Mouse (Mus musculus) ovary, adult 10 weeks (tissue): ENCODE results near the gene Uckl1. TPM values are rescaled to one million over a fixed set of nuclear protein-coding genes. Genes with fewer than 3 reads are reported as not detected.

Source experiments
- polyA plus RNA-seq: library from polyadenylated mRNA; stranded (reverse); fragments of 350-450 nt; fragmentation: Illumina TruSeq; extraction: RNeasy Lipid Tissue Mini Kit (QIAGEN cat#74804); gene quantifications from one replicate; pipeline ENCODE4 v1.2.3, GENCODE M21; 2014

The Uckl1 gene
- 9.2 TPM for polyA plus RNA-seq

GRCm38 (mm10) chr2:181584411-181584942 lies at the start of gene Uckl1:
Gene Uckl1, minus strand, starts transcription at chr2:181584892.

GRCm38 (mm10) chr2:181598454-181599351 lies 14.0 kb upstream of the Uckl1 start, which contains the start of gene Samd10:
Gene Samd10, minus strand, starts transcription at chr2:181599212.

DNA sequence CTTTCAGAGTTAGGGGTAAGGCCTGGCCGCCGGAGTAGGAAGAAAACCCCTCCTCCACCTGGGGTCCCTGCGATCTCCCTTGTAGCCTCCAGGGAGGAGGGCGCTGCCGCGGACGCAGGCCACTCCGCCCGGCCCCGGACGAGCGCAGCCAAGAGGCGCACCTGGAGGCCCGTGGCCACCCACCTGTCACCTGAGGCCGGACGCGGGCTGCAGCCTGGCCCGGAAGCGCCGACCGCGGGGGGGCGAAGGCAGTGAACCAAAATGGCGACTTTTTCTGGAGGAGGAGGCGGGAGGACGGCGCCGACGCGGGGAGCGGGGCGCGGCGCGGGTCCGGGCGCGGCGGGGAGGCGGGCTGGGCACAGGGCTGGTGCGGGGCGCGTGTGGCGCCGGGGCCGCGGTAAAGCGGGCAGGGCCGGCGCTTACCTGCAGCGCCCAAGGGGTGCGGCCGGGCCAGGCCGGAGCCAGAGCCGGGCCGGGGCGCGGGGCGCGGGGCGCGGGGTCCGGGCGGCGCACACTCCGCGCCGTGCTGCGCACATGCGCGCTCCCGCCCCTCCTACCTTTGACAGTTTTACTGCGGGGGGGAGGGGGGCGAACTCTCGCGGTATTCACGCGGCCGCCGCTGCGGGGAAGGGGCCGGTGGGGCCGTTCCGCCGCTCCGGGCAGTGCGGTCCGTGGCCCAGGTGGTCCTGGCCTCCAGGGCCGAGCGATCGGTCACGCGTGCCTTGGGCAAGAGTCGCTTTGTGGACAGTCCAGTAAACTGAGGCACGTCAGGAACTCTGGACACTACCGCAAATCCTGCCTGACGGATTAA lies 7.7 kb upstream of the Uckl1 start, which contains the start of gene Zfp512b:
Gene Zfp512b, minus strand, starts transcription at position 573 of the 811 bp plus-strand sequence.

DNA sequence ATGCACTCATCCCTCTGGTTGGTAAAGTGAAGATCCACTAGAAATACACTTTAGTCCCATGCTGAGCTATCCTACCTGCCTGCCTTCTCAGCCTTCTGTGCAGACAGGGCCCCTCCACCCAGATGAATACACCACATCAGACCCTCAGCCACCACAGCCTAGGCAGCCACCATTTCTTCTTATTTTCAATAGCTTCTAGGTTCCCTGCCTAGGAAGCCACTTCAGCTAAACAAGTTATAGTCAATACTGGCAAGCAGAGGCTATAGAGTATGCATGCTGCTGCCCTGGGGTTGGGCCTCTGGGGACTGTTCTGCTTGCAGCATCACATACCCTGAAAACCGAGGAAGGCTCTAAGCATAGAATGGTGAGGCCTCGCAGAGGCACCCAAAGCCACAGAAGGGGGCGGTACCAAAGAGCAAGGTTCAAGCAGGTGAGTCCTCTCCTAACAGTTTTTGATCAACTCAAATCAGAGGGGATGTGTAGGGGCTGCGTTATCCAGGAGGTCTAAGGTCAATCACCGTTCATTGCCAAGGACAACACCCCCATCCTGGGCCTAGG lies 6.9 kb upstream of the Uckl1 start, which contains the start of gene Prpf6:
Gene Prpf6, plus strand, starts transcription at position 341 of the 558 bp plus-strand sequence.

DNA sequence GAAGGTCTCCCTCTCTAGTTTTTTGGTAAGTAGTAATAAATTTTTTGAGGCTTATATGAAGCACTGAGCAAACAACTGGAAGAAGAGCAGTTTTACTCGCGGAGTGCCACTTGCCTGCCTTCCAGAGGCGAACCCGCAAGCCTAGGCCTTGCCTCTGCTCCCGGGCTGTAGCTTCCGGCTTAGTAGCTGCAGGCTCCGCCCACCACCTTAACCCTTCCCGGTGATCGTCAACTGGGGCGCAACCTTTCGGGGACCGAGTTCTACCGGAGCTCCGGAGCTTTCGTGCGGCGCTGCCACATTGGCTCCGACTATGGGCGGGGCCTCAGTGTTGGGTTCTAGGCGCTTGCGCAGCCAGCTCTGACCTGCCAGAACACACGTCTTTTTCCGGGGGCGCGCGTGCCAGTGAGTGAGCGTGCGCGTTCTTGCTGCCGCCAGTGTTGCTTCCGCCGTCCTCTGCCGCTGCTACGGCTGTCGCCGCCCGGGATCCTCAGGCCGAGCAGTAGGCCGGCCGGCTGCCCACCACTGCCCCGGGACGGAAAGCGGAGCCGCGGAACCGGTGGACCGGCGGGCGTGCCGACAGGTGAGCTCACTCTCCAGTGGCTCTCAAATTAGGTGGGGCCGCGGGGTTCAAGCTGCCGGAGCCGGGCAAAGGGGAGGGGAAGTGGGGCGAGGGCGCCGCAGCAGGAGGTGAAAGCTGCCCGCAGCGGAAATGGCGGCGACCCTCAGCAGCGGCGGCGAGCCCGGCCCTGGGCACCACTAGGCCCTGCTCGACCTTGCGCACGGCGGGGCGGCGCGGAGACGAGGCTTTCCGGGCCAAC lies 64.4 kb downstream of the Uckl1 start, which contains the start of gene Dnajc5:
Gene Dnajc5, plus strand, starts transcription at position 368 of the 818 bp plus-strand sequence.

Other genes with a start within 250 kb of the Uckl1 start
- gene Zgpat, start 220.0 kb downstream of the Uckl1 start, polyA plus RNA-seq: 0.86 TPM
- 28.3 TPM for gene Arfrp1, start 219.5 kb downstream of the Uckl1 start, polyA plus RNA-seq
- 0.88 TPM for gene Lime1, start 204.8 kb downstream of the Uckl1 start, polyA plus RNA-seq
- gene Zbtb46, start 125.5 kb downstream of the Uckl1 start, polyA plus RNA-seq: 11.5 TPM
- not detected for gene Abhd16b, start 91.7 kb downstream of the Uckl1 start, polyA plus RNA-seq
- 69.5 TPM for gene Tpd52l2, start 87.8 kb downstream of the Uckl1 start, polyA plus RNA-seq
- gene Dnajc5, start 64.4 kb downstream of the Uckl1 start, polyA plus RNA-seq: 43.8 TPM
- 55.6 TPM for gene Prpf6, start 7.0 kb upstream of the Uckl1 start, polyA plus RNA-seq
- gene Zfp512b, start 7.9 kb upstream of the Uckl1 start, polyA plus RNA-seq: 3.9 TPM
- 6.8 TPM for gene Samd10, start 14.3 kb upstream of the Uckl1 start, polyA plus RNA-seq
- gene Gm29797, start 72.1 kb upstream of the Uckl1 start, polyA plus RNA-seq: not detected
- 0.66 TPM for gene Sox18, start 86.7 kb upstream of the Uckl1 start, polyA plus RNA-seq
- 0.43 TPM for gene Tcea2, start 95.4 kb upstream of the Uckl1 start, polyA plus RNA-seq
- 24.6 TPM for gene Rgs19, start 109.1 kb upstream of the Uckl1 start, polyA plus RNA-seq
- gene Lkaaear1, start 113.5 kb upstream of the Uckl1 start, polyA plus RNA-seq: not detected
- gene Oprl1, start 130.1 kb upstream of the Uckl1 start, polyA plus RNA-seq: 0.88 TPM
- gene Myt1, start 178.4 kb upstream of the Uckl1 start, polyA plus RNA-seq: 0.11 TPM